Mouse (Mus musculus) E14TG2a.4 (cell line): ENCODE results near the gene St3gal5.

Experiments
- CTCF ChIP-seq: conservative IDR thresholded peaks from 2 replicates; pipeline ENCODE4 v1.5.1; 2014; ENCODE audit warnings: low read length
- NANOG ChIP-seq: IDR thresholded peaks from 2 replicates; pipeline ENCODE4 v1.6.1; 2014; ENCODE audit warnings: borderline replicate concordance, low read length, mixed read lengths

- no peak for TF ChIP-seq CTCF
- no peak for TF ChIP-seq NANOG
These were observed 105.9 kb downstream of the St3gal5 start for GRCm38 (mm10) chr6:72203279-72203678.
